Mouse (Mus musculus): ENCODE data around the gene Olfr488.
"Not testable (repeated sequence)": the region's sequence is repeated elsewhere in the genome, so short reads cannot be mapped to it uniquely, and the experiment has no call there.

Olfr488 gene

GRCm38 (mm10) chr7:108258247-108258646 lies at the start of gene Olfr488:
Gene Olfr488, minus strand, starts transcription at chr7:108258347.
- DNase-seq (ENCODE audit: low spot score in 2 of 2) = no peak

- DNase-seq (ENCODE audit: low spot score in 2 of 2) = no peak
These were observed 30.7 kb upstream of the Olfr488 start, which contains the start of gene Olfr490 for GRCm38 (mm10) chr7:108288834-108289233. Gene Olfr490, minus strand, starts transcription at chr7:108288934.

- no peak for DNase-seq (ENCODE audit: low spot score in 2 of 2)
These were observed 24.6 kb downstream of the Olfr488 start for GRCm38 (mm10) chr7:108233551-108233950.

GRCm38 (mm10) chr7:108214536-108214935 lies 43.6 kb downstream of the Olfr488 start, which contains the start of gene Olfr487:
Gene Olfr487, minus strand, starts transcription at chr7:108214636.
- DNase-seq (ENCODE audit: low spot score in 2 of 2) = not testable (repeated sequence)

Measured in right cerebral cortex, adult 2 months (tissue).